Mouse (Mus musculus) stomach, postnatal 0 days (tissue): ENCODE results near the gene Washc4. TPM values are rescaled to one million over a fixed set of nuclear protein-coding genes. Genes with fewer than 3 reads are reported as not detected.

Experiments used
- ATAC-seq: fragments of 200-750 bp; cut with Nextera tagmentation; 2 replicates; pipeline ENCODE4 v1.8.0; 2017; ENCODE audit not compliant: low FRiP score, low TSS enrichment
- DNase-seq: peaks from one replicate; pipeline ENCODE4 v3.0.0-alpha.2; 2016; ENCODE audit warnings: low spot score
- H3K27ac ChIP-seq: fragments of 300-500 bp; sonication (generic); replicated peaks from 2 replicates; pipeline ENCODE4 v1.5.1; 2014; ENCODE audit warnings: mild to moderate bottlenecking, control low read depth
- H3K27me3 ChIP-seq: fragments of 300-500 bp; sonication (generic); 2 replicates; pipeline ENCODE4 v1.6.1; 2014; ENCODE audit warnings: low read length; ENCODE audit not compliant: control insufficient read depth, insufficient read depth
- H3K36me3 ChIP-seq: fragments of 300-500 bp; sonication (generic); 2 replicates; pipeline ENCODE4 v1.6.1; 2014; ENCODE audit warnings: low read length, mixed read lengths; ENCODE audit not compliant: control insufficient read depth, insufficient read depth
- H3K4me1 ChIP-seq: fragments of 300-500 bp; sonication (generic); replicated peaks from 2 replicates; pipeline ENCODE4 v1.6.1; 2014; ENCODE audit warnings: antibody characterized with exemption; ENCODE audit not compliant: control insufficient read depth, insufficient read depth
- H3K4me2 ChIP-seq: fragments of 300-500 bp; sonication (generic); replicated peaks from 2 replicates; pipeline ENCODE4 v1.6.1; 2014; ENCODE audit warnings: low read depth, mild to moderate bottlenecking, control low read depth, moderate library complexity
- H3K4me3 ChIP-seq: fragments of 300-500 bp; sonication (generic); 2 replicates; pipeline ENCODE4 v1.5.1; 2014; ENCODE audit warnings: low read depth, low read length, control low read depth
- H3K9ac ChIP-seq: fragments of 300-500 bp; sonication (generic); 2 replicates; pipeline ENCODE4 v1.6.1; 2014; ENCODE audit warnings: mild to moderate bottlenecking, low read length, control low read depth, mixed read lengths
- H3K9me3 ChIP-seq: fragments of 300-500 bp; sonication (generic); 2 replicates; pipeline ENCODE4 v1.6.1; 2016; ENCODE audit warnings: low read length; ENCODE audit not compliant: control insufficient read depth
- CTCF ChIP-seq: IDR thresholded peaks from 2 replicates; pipeline ENCODE4 v1.5.1; 2016; ENCODE audit warnings: antibody characterized with exemption, low read depth, mild to moderate bottlenecking, moderate library complexity
- EP300 ChIP-seq: optimal IDR thresholded peaks from 2 replicates; pipeline ENCODE3; 2016; ENCODE audit warnings: antibody characterized with exemption
- WGBS: fragments of 180-500 bp; shearing (Covaris S2); extraction: QIAGEN DNeasy Blood & Tissue Kit; methylation state at CpG from one replicate; pipeline ENCODE4 v1.1.7; 2014; 5-methylcytosine and 5-hydroxymethylcytosine counted together
- polyA plus RNA-seq: library from polyadenylated mRNA; unstranded; fragments of >200 nt; fragmentation: Nextera tagmentation; extraction: Ambion mirVana; gene quantifications from 2 replicates; pipeline ENCODE4 v1.2.1, GENCODE M21; 2015

Gene Washc4
- polyA plus RNA-seq, 1 experiment from 2014 or later, result 18.7 TPM

GRCm38 (mm10) chr10:83618819-83619440, 75.4 kb downstream of the Washc4 start:
- 72% methylated on average over 12 of the region's 12 CpGs for WGBS
- TF ChIP-seq EP300, result no peak
- no peak for TF ChIP-seq CTCF
- no peak overlapping the region for H3K9ac ChIP-seq
- no peak overlapping the region for H3K4me3 ChIP-seq
- H3K36me3 ChIP-seq, result peaks cover 4% of the 10 kb centered on the region; the same call in 1 of the 2 replicates
- peak; percentile 27; the same call in 1 of the 2 replicates for ATAC-seq
- H3K4me2 ChIP-seq, result no peak overlapping the region
- no peaks in the 10 kb centered on the region for H3K4me1 ChIP-seq
- no peak overlapping the region for H3K27ac ChIP-seq
- H3K27me3 ChIP-seq, result no peaks in the 10 kb centered on the region
- H3K9me3 ChIP-seq, result no peaks in the 10 kb centered on the region
- no peak for DNase-seq

- TF ChIP-seq CTCF (no peak), EP300 (no peak)
- no peak for DNase-seq
These were observed 77.0 kb downstream of the Washc4 start for GRCm38 (mm10) chr10:83620350-83621055.

GRCm38 (mm10) chr10:83624065-83624464, 80.5 kb downstream of the Washc4 start:
- Histone ChIP-seq H3K9ac (no peak overlapping the region), H3K9me3 (no peaks in the 10 kb centered on the region), H3K4me3 (no peak overlapping the region), H3K4me1 (no peaks in the 10 kb centered on the region), H3K27me3 (no peaks in the 10 kb centered on the region), H3K4me2 (no peak overlapping the region), H3K36me3 (peaks cover 9% of the 10 kb centered on the region; the same call in 1 of the 2 replicates), H3K27ac (no peak overlapping the region; the same call in 1 of the 2 replicates)
- DNase-seq (peak; percentile 35), ATAC-seq (no peak)
- TF ChIP-seq CTCF (peak; percentile 8; the same call in 1 of the 2 replicates), EP300 (no peak)
- 51% methylated on average over 8 of the region's 8 CpGs for WGBS

More at GRCm38 (mm10) chr10:83620350-83621055, 77.0 kb downstream of the Washc4 start:
- Histone ChIP-seq H3K9ac (no peak overlapping the region), H3K4me1 (no peaks in the 10 kb centered on the region), H3K27me3 (no peaks in the 10 kb centered on the region), H3K4me2 (no peak overlapping the region), H3K36me3 (peaks cover 4% of the 10 kb centered on the region; the same call in 1 of the 2 replicates), H3K27ac (no peak overlapping the region), H3K4me3 (no peak overlapping the region), H3K9me3 (no peaks in the 10 kb centered on the region)
- WGBS, result 85% methylated on average over 24 of the region's 24 CpGs
- no peak for ATAC-seq

- 0 out of 2 replicates have a peak overlapping the region, but pooled peaks have one; percentile 30 for H3K27ac ChIP-seq
- no peak overlapping the region for H3K9ac ChIP-seq
- peaks cover 11% of the 10 kb centered on the region; the same call in 1 of the 2 replicates for H3K36me3 ChIP-seq
- H3K27me3 ChIP-seq, result no peaks in the 10 kb centered on the region
- no peaks in the 10 kb centered on the region for H3K9me3 ChIP-seq
- peak; percentile 75 for DNase-seq
- no peak overlapping the region for H3K4me3 ChIP-seq
- no peak for TF ChIP-seq CTCF
- no peak for TF ChIP-seq EP300
- no peak overlapping the region for H3K4me2 ChIP-seq
- no peaks in the 10 kb centered on the region for H3K4me1 ChIP-seq
- ATAC-seq, result peak; percentile 74
- WGBS, result 72% methylated on average over 12 of the region's 12 CpGs
These were observed 81.3 kb downstream of the Washc4 start for GRCm38 (mm10) chr10:83624841-83625240.

- no peak overlapping the region for H3K4me2 ChIP-seq
- no peak overlapping the region for H3K27ac ChIP-seq
- H3K9me3 ChIP-seq, result no peaks in the 10 kb centered on the region
- no peak overlapping the region for H3K4me3 ChIP-seq
- peaks cover 7% of the 10 kb centered on the region; the same call in 1 of the 2 replicates for H3K36me3 ChIP-seq
- H3K4me1 ChIP-seq, result no peaks in the 10 kb centered on the region
- WGBS, result 94% methylated on average over 9 of the region's 9 CpGs
- TF ChIP-seq EP300 (no peak), CTCF (no peak)
- H3K9ac ChIP-seq, result no peak overlapping the region
- no peak for DNase-seq
- no peaks in the 10 kb centered on the region for H3K27me3 ChIP-seq
- no peak for ATAC-seq
These were observed 83.6 kb downstream of the Washc4 start for GRCm38 (mm10) chr10:83627113-83627687.
